Mouse (Mus musculus): ENCODE data around the gene Tusc2. TPM values are rescaled to one million over a fixed set of nuclear protein-coding genes. Genes with fewer than 3 reads are reported as not detected.

The Tusc2 gene
- total and polyA plus RNA-seq, 2 experiments: 22.6 to 52.8 TPM

DNA sequence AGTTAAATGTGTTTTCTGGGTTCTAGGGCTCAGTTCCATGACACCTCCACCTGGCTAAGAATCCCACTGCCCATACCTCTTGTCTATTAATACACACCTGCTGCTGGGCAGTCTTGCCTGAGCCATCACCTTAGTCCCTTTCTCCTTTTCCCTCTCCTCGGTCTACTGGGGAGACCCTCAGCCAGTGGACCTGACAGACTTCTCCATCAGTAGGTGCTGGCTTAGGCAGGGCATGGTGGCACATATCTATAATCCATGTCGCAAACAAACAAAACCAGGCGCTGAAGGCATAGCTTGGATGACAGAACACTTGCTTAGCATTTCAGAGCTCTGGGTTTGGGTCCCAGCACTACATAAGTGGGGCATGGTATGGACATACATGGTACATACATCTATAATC lies 24.3 kb upstream of the Tusc2 start:
- Histone ChIP-seq H3K79me2 (ENCODE audit: control insufficient read depth, insufficient read depth, low read length) (peaks cover 28% of the 10 kb centered on the region; the same call in 1 of the 2 replicates), H3K27me3 (ENCODE audit: control insufficient read depth, insufficient read depth, low read length) (no peaks in the 10 kb centered on the region), H3K9ac (ENCODE audit: low read depth, low read length) (no peak overlapping the region), H3K36me3 (ENCODE audit: control insufficient read depth, insufficient read depth, low read length) (no peaks in the 10 kb centered on the region; the same call in 1 of the 2 replicates), H3K4me1 (ENCODE audit: control insufficient read depth, insufficient read depth, low read length) (peaks cover 24% of the 10 kb centered on the region), H3K27ac (replicated peaks; ENCODE audit: insufficient read depth, low read depth, low read length) (no peak overlapping the region), H3K4me3 (ENCODE audit: insufficient read depth, low read depth, low read length) (no peak overlapping the region)
- no peak for DNase-seq (ENCODE audit: extremely low read depth, low read depth, low spot score)
- TF ChIP-seq CTCF (IDR thresholded peaks at IDR 0.05; ENCODE audit: low read depth, low read length) (no peak), POLR2A (IDR thresholded peaks at IDR 0.05; ENCODE audit: extremely low read depth, insufficient read depth, low read length) (no peak)
- WGBS: 88% methylated on average over 3 of the region's 3 CpGs

DNA sequence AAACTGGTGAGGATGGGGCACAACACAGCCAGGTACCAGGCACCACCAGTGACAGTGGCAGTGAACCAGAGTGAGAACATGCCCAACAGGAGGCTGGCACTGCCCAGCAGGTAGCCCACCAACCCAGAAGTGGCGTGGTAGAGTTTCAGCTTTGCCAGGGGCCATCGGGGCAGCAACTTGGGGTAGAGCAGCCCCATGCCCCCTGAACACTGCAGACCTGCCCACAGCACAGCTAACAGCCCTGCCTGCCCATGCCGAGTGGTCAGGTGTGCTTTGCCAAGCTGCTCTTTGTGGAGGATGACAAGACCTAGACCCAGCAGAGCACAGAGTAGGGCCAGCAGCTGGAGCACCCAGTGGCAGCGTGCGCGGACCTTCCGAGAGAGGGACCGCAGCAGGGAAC lies 23.1 kb upstream of the Tusc2 start:
- 96% methylated on average over 8 of the region's 8 CpGs for WGBS
- H3K4me3 ChIP-seq (ENCODE audit: insufficient read depth, low read depth, low read length): no peak overlapping the region
- TF ChIP-seq CTCF (IDR thresholded peaks at IDR 0.05; ENCODE audit: low read depth, low read length): no peak
- TF ChIP-seq POLR2A (IDR thresholded peaks at IDR 0.05; ENCODE audit: extremely low read depth, insufficient read depth, low read length): no peak

DNA sequence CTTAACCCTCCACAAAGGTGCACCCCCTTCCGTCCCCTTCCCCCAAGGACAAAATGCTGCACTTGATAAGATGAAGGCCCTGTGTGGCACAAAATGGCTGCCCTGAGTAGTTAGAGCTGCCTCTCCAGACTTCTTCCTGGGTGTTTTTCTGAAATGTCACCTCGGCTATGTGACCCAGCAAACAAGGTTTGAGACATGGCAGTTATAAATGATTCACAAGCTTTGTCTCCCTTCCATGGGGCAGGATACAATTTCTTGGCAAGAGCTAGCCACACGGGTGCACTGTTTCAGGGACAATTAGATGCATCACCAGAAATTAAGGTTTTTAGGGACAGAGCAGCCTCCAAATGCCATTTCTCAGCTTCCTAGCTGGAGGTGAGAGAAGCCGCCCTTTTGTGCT lies 22.6 kb upstream of the Tusc2 start:
- Histone ChIP-seq H3K4me3 (ENCODE audit: insufficient read depth, low read depth, low read length) (no peak overlapping the region), H3K79me2 (ENCODE audit: control insufficient read depth, insufficient read depth, low read length) (peaks cover 16% of the 10 kb centered on the region; the same call in 1 of the 2 replicates), H3K9ac (ENCODE audit: low read depth, low read length) (no peak overlapping the region), H3K4me1 (ENCODE audit: control insufficient read depth, insufficient read depth, low read length) (peaks cover 20% of the 10 kb centered on the region), H3K27me3 (ENCODE audit: control insufficient read depth, insufficient read depth, low read length) (no peaks in the 10 kb centered on the region), H3K36me3 (ENCODE audit: control insufficient read depth, insufficient read depth, low read length) (no peaks in the 10 kb centered on the region; the same call in 1 of the 2 replicates), H3K27ac (replicated peaks; ENCODE audit: insufficient read depth, low read depth, low read length) (no peak overlapping the region)
- DNase-seq (ENCODE audit: extremely low read depth, low read depth, low spot score): no peak
- TF ChIP-seq POLR2A (IDR thresholded peaks at IDR 0.05; ENCODE audit: extremely low read depth, insufficient read depth, low read length): no peak
- TF ChIP-seq CTCF (IDR thresholded peaks at IDR 0.05; ENCODE audit: low read depth, low read length): no peak
- WGBS: 68% methylated on average over 4 of the region's 4 CpGs

More for the DNA sequence above, 23.1 kb upstream of the Tusc2 start:
- H3K27me3 ChIP-seq (ENCODE audit: control insufficient read depth, insufficient read depth, low read length): no peaks in the 10 kb centered on the region
- DNase-seq (ENCODE audit: extremely low read depth, low read depth, low spot score): no peak
- H3K4me1 ChIP-seq (ENCODE audit: control insufficient read depth, insufficient read depth, low read length): peaks cover 24% of the 10 kb centered on the region
- H3K36me3 ChIP-seq (ENCODE audit: control insufficient read depth, insufficient read depth, low read length): no peaks in the 10 kb centered on the region; the same call in 1 of the 2 replicates
- H3K79me2 ChIP-seq (ENCODE audit: control insufficient read depth, insufficient read depth, low read length): peaks cover 20% of the 10 kb centered on the region; the same call in 1 of the 2 replicates
- no peak overlapping the region for H3K27ac ChIP-seq (replicated peaks; ENCODE audit: insufficient read depth, low read depth, low read length)
- H3K9ac ChIP-seq (ENCODE audit: low read depth, low read length): no peak overlapping the region

DNA sequence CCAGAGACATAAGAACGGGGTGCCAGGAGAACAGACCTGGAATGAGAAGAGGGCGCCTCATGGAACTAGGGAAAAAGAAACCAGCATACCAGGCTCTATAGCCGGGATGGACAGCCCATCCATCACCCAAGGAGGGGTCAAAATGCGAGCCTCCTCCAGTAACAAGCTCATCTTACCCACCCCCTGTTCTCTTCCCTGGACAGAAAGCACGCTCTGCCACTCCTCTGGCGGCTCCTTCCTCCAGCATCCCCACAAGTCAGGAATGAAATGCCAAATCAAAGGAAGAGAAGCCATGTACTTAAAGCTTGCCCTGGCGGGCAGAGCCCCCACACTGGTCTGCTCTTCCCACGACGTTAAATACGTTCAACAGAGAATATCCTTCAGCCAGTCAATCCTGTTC lies 22.1 kb upstream of the Tusc2 start:
- Histone ChIP-seq H3K27ac (replicated peaks; ENCODE audit: insufficient read depth, low read depth, low read length) (no peak overlapping the region), H3K4me1 (ENCODE audit: control insufficient read depth, insufficient read depth, low read length) (peaks cover 15% of the 10 kb centered on the region)
- TF ChIP-seq POLR2A (IDR thresholded peaks at IDR 0.05; ENCODE audit: extremely low read depth, insufficient read depth, low read length) (no peak), CTCF (IDR thresholded peaks at IDR 0.05; ENCODE audit: low read depth, low read length) (no peak)

DNA sequence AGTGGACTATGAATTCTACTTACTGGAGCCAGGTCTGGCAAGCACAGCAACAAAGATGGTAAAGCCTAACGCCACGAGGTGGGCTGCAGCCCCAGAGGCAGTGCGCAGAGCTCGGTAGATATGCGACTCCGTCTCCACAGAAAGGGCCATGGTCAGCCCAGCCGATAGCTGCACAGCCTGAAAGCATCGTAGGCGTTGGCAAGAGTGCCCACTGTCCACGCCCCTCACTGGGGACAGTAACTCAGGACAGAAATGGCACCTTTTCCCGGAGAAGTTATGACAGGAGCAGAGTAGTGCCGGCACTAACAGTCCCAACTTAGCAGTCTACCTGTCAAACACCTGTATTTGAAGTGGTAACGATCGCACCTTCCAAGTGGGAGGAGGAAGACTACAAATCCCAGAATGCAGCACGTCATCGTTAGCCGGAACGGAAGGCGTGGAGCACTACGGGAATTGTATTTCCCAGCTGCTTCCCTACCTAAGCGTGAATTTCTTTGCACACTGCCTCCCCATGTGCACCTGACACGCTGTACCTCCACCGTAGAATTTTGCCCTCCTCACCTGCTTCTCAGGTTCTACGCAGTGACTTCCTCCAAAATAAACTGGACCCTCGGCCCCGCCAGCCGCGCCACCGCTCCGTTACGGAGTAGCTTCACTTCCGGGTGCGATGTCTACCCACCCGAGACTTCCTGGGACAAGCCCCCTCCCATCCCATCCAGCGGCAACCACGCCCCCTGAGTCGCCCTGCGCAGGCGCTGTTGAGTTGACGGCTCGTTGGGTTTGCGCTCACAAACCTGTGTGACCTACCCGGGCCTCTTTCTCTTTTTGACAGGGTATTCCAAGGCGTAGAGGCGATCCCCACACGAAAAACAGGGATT lies 21.3 kb upstream of the Tusc2 start, which contains the start of the genes Cyb561d2 and Nprl2:
Gene Cyb561d2 (minus strand): TSS at position 720 of the 878 bp plus-strand sequence.
Gene Nprl2 (plus strand): TSS at position 753 of the 878 bp plus-strand sequence.
- H3K27me3 ChIP-seq (ENCODE audit: control insufficient read depth, insufficient read depth, low read length): no peaks in the 10 kb centered on the region
- WGBS: under 1% methylated on average over 46 of the region's 46 CpGs
- H3K4me1 ChIP-seq (ENCODE audit: control insufficient read depth, insufficient read depth, low read length): peaks cover 8% of the 10 kb centered on the region

More for the DNA sequence above, 22.1 kb upstream of the Tusc2 start:
- DNase-seq (ENCODE audit: extremely low read depth, low read depth, low spot score): no peak
- Histone ChIP-seq H3K27me3 (ENCODE audit: control insufficient read depth, insufficient read depth, low read length) (no peaks in the 10 kb centered on the region), H3K9ac (ENCODE audit: low read depth, low read length) (no peak overlapping the region), H3K4me3 (ENCODE audit: insufficient read depth, low read depth, low read length) (no peak overlapping the region), H3K36me3 (ENCODE audit: control insufficient read depth, insufficient read depth, low read length) (no peaks in the 10 kb centered on the region; the same call in 1 of the 2 replicates), H3K79me2 (ENCODE audit: control insufficient read depth, insufficient read depth, low read length) (peaks cover 10% of the 10 kb centered on the region; the same call in 1 of the 2 replicates)
- WGBS: 45% methylated on average over 10 of the region's 10 CpGs

More for the DNA sequence above, 21.3 kb upstream of the Tusc2 start, which contains the start of the genes Cyb561d2 and Nprl2:
- H3K4me3 ChIP-seq (ENCODE audit: insufficient read depth, low read depth, low read length): peak within 1 kb of the TSS; percentile 74
- TF ChIP-seq POLR2A (IDR thresholded peaks at IDR 0.05; ENCODE audit: extremely low read depth, insufficient read depth, low read length) (0 out of 2 replicates have a peak, but pooled peaks have one; percentile 27), CTCF (IDR thresholded peaks at IDR 0.05; ENCODE audit: low read depth, low read length) (no peak)
- DNase-seq (ENCODE audit: extremely low read depth, low read depth, low spot score): peak; percentile 91
- no peaks in the 10 kb centered on the region; the same call in 1 of the 2 replicates for H3K36me3 ChIP-seq (ENCODE audit: control insufficient read depth, insufficient read depth, low read length)
- H3K27ac ChIP-seq (replicated peaks; ENCODE audit: insufficient read depth, low read depth, low read length): peak within 1 kb of the TSS; percentile 87
- peaks cover 4% of the 10 kb centered on the region; the same call in 1 of the 2 replicates for H3K79me2 ChIP-seq (ENCODE audit: control insufficient read depth, insufficient read depth, low read length)
- peak within 1 kb of the TSS; percentile 71 for H3K9ac ChIP-seq (ENCODE audit: low read depth, low read length)
